Mouse (Mus musculus) hindbrain, postnatal 0 days (tissue): Measurements from ENCODE around the gene Btnl2. TPM values are rescaled to one million over a fixed set of nuclear protein-coding genes. Genes with fewer than 3 reads are reported as not detected.

ENCODE experiments used
- ATAC-seq: fragments of 200-750 bp; cut with Nextera tagmentation; 2 replicates; pipeline ENCODE4 v1.8.0; 2017; ENCODE audit warnings: mild to moderate bottlenecking, moderate TSS enrichment, moderate library complexity
- DNase-seq: peaks from one replicate; pipeline ENCODE4 v3.0.0-alpha.2; 2015; ENCODE audit warnings: low spot score
- H3K27ac ChIP-seq: fragments of 300-500 bp; sonication (generic); 2 replicates; pipeline ENCODE4 v1.5.1; 2014; ENCODE audit warnings: mild to moderate bottlenecking
- H3K27me3 ChIP-seq: fragments of 300-500 bp; sonication (generic); 2 replicates; pipeline ENCODE4 v1.6.1; 2014; ENCODE audit warnings: low read length, mixed read lengths; ENCODE audit not compliant: insufficient read depth
- H3K36me3 ChIP-seq: fragments of 300-500 bp; sonication (generic); 2 replicates; pipeline ENCODE4 v1.6.1; 2014; ENCODE audit warnings: low read length, mixed read lengths; ENCODE audit not compliant: insufficient read depth
- H3K4me1 ChIP-seq: fragments of 300-500 bp; sonication (generic); 2 replicates; pipeline ENCODE4 v1.6.1; 2014; ENCODE audit warnings: antibody characterized with exemption, low read length, mixed read lengths; ENCODE audit not compliant: insufficient read depth
- H3K4me2 ChIP-seq: fragments of 300-500 bp; sonication (generic); 2 replicates; pipeline ENCODE4 v1.6.1; 2014; ENCODE audit warnings: low read depth, mild to moderate bottlenecking, low read length, moderate library complexity, mixed read lengths
- H3K4me3 ChIP-seq: fragments of 300-500 bp; sonication (generic); 2 replicates; pipeline ENCODE4 v1.5.1; 2014; ENCODE audit warnings: low read length
- H3K9ac ChIP-seq: fragments of 300-500 bp; sonication (generic); replicated peaks from 2 replicates; pipeline ENCODE4 v1.6.1; 2014; ENCODE audit warnings: mild to moderate bottlenecking, low read length, moderate library complexity, mixed read lengths
- H3K9me3 ChIP-seq: fragments of 300-500 bp; sonication (generic); 2 replicates; pipeline ENCODE4 v1.6.1; 2016; ENCODE audit warnings: low read length, mixed read lengths
- CTCF ChIP-seq: IDR thresholded peaks from 2 replicates; pipeline ENCODE4 v1.5.1; 2016; ENCODE audit warnings: antibody characterized with exemption, control low read depth, low read depth
- WGBS: fragments of 180-500 bp; shearing (Covaris S2); extraction: QIAGEN DNeasy Blood & Tissue Kit; methylation state at CpG from one replicate; pipeline ENCODE4 v1.1.7; 2014; 5-methylcytosine and 5-hydroxymethylcytosine counted together
- polyA plus RNA-seq: library from polyadenylated mRNA; unstranded; fragments of >200 nt; fragmentation: Nextera tagmentation; extraction: Ambion mirVana; gene quantifications from 2 replicates; pipeline ENCODE4 v1.2.1, GENCODE M21; 2015
- total RNA-seq: library from RNA; depleted of rRNA; stranded (reverse); fragments of >200 nt; gene quantifications from 2 replicates; pipeline ENCODE4 v1.2.3, GENCODE M21; 2014

Btnl2 gene
- total and polyA plus RNA-seq, 2 experiments from 2014 or later, result 0.08 TPM; not detected in 1

GRCm38 (mm10) chr17:34365031-34365430, 10.4 kb downstream of the Btnl2 start:
- H3K4me2 ChIP-seq, result no peak overlapping the region
- DNase-seq (no peak), ATAC-seq (no peak)
- H3K4me3 ChIP-seq, result no peak overlapping the region
- H3K27ac ChIP-seq, result no peak overlapping the region
- WGBS, result 80% methylated on average over 10 of the region's 10 CpGs
- no peaks in the 10 kb centered on the region for H3K9me3 ChIP-seq
- H3K4me1 ChIP-seq, result no peaks in the 10 kb centered on the region
- no peak overlapping the region for H3K9ac ChIP-seq
- no peaks in the 10 kb centered on the region for H3K27me3 ChIP-seq
- TF ChIP-seq CTCF, result no peak
- H3K36me3 ChIP-seq, result no peaks in the 10 kb centered on the region

- no peaks in the 10 kb centered on the region for H3K27me3 ChIP-seq
- H3K9me3 ChIP-seq, result no peaks in the 10 kb centered on the region
- WGBS, result 85% methylated on average over 4 of the region's 4 CpGs
- no peak for DNase-seq
- no peak overlapping the region for H3K9ac ChIP-seq
- no peak for ATAC-seq
- H3K4me2 ChIP-seq, result no peak overlapping the region
- TF ChIP-seq CTCF, result no peak
- H3K4me3 ChIP-seq, result no peak overlapping the region
- H3K27ac ChIP-seq, result no peak overlapping the region
- no peaks in the 10 kb centered on the region for H3K4me1 ChIP-seq
- H3K36me3 ChIP-seq, result no peaks in the 10 kb centered on the region
Observed at GRCm38 (mm10) chr17:34370563-34370962, 15.9 kb downstream of the Btnl2 start.

- DNase-seq (no peak), ATAC-seq (no peak)
- no peak overlapping the region for H3K27ac ChIP-seq
- H3K4me2 ChIP-seq, result no peak overlapping the region
- no peaks in the 10 kb centered on the region for H3K27me3 ChIP-seq
- H3K36me3 ChIP-seq, result no peaks in the 10 kb centered on the region
- no peak overlapping the region for H3K4me3 ChIP-seq
- H3K9ac ChIP-seq, result no peak overlapping the region
- TF ChIP-seq CTCF, result no peak
- WGBS, result 77% methylated on average over 6 of the region's 6 CpGs
- no peaks in the 10 kb centered on the region for H3K4me1 ChIP-seq
- no peaks in the 10 kb centered on the region for H3K9me3 ChIP-seq
Observed at GRCm38 (mm10) chr17:34373055-34373709, 18.6 kb downstream of the Btnl2 start.

- no peak within 1 kb of the TSS for H3K27ac ChIP-seq
- 78% methylated on average over 2 of the region's 2 CpGs for WGBS
- H3K4me1 ChIP-seq, result no peaks in the 10 kb centered on the region
- H3K27me3 ChIP-seq, result no peaks in the 10 kb centered on the region
- H3K9me3 ChIP-seq, result no peaks in the 10 kb centered on the region
- H3K9ac ChIP-seq, result no peak within 1 kb of the TSS
- DNase-seq, result no peak
- H3K36me3 ChIP-seq, result no peaks in the 10 kb centered on the region
- H3K4me3 ChIP-seq, result no peak within 1 kb of the TSS
- TF ChIP-seq CTCF, result no peak
- no peak within 1 kb of the TSS for H3K4me2 ChIP-seq
- no peak for ATAC-seq
Observed at GRCm38 (mm10) chr17:34376847-34377246, 22.2 kb downstream of the Btnl2 start, which contains the start of gene Btnl1. TSS of gene Btnl1 (plus strand) at chr17:34377132.

GRCm38 (mm10) chr17:34377450-34378209, 23.0 kb downstream of the Btnl2 start:
- H3K4me1 ChIP-seq, result no peaks in the 10 kb centered on the region
- ATAC-seq (no peak), DNase-seq (no peak)
- WGBS, result 51% methylated on average over 6 of the region's 6 CpGs
- no peak overlapping the region for H3K27ac ChIP-seq
- no peak overlapping the region for H3K4me2 ChIP-seq
- peak; percentile 22; the same call in 1 of the 2 replicates for TF ChIP-seq CTCF
- H3K9ac ChIP-seq, result no peak overlapping the region
- no peaks in the 10 kb centered on the region for H3K9me3 ChIP-seq
- no peak overlapping the region for H3K4me3 ChIP-seq
- H3K36me3 ChIP-seq, result no peaks in the 10 kb centered on the region
- H3K27me3 ChIP-seq, result no peaks in the 10 kb centered on the region

- Histone ChIP-seq H3K4me3 (no peak overlapping the region), H3K9ac (no peak overlapping the region), H3K36me3 (no peaks in the 10 kb centered on the region), H3K9me3 (no peaks in the 10 kb centered on the region), H3K27ac (no peak overlapping the region), H3K27me3 (no peaks in the 10 kb centered on the region), H3K4me2 (no peak overlapping the region), H3K4me1 (no peaks in the 10 kb centered on the region)
- no peak for TF ChIP-seq CTCF
- DNase-seq, result no peak
- no peak for ATAC-seq
- 86% methylated on average over 2 of the region's 2 CpGs for WGBS
Observed at GRCm38 (mm10) chr17:34378716-34379115, 24.1 kb downstream of the Btnl2 start.

- no peaks in the 10 kb centered on the region for H3K9me3 ChIP-seq
- 51% methylated on average over 7 of the region's 7 CpGs for WGBS
- no peaks in the 10 kb centered on the region for H3K4me1 ChIP-seq
- no peak overlapping the region for H3K4me2 ChIP-seq
- no peak overlapping the region for H3K27ac ChIP-seq
- no peak for DNase-seq
- H3K27me3 ChIP-seq, result no peaks in the 10 kb centered on the region
- ATAC-seq, result no peak
- TF ChIP-seq CTCF, result no peak
- H3K9ac ChIP-seq, result no peak overlapping the region
- no peaks in the 10 kb centered on the region for H3K36me3 ChIP-seq
- H3K4me3 ChIP-seq, result no peak overlapping the region
Observed at GRCm38 (mm10) chr17:34379451-34379850, 24.8 kb downstream of the Btnl2 start.
